Mouse (Mus musculus): ENCODE measurements around the gene Necap2.

Necap2 gene

GRCm38 (mm10) chr4:141077681-141078509 is at the start of gene Necap2:
Necap2 (minus strand) TSS chr4:141078357.
- peak; percentile 96 for DNase-seq

- DNase-seq: no peak
Observed at GRCm38 (mm10) chr4:141123065-141123464, 44.9 kb upstream of the Necap2 start.

DNA sequence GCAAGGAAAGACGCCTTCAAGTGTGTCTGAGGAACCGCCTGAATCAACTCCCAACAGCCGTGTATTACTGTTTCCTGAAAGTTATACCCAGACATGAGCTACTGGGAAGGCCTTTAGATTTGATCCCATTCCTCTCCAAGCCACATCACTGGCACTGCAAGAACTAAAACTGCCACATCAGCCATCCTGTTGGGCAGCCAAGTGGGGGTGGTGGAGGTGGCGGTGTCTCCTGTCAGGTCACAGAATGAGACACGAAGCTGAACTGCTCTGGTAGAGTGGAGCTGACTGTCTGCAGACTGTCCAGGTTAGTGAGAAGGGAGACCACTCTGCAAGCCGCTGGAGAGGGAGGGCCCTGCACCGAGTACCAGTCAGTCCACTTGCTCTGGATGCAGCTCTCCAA is 44.5 kb upstream of the Necap2 start:
- no peak for DNase-seq

DNA sequence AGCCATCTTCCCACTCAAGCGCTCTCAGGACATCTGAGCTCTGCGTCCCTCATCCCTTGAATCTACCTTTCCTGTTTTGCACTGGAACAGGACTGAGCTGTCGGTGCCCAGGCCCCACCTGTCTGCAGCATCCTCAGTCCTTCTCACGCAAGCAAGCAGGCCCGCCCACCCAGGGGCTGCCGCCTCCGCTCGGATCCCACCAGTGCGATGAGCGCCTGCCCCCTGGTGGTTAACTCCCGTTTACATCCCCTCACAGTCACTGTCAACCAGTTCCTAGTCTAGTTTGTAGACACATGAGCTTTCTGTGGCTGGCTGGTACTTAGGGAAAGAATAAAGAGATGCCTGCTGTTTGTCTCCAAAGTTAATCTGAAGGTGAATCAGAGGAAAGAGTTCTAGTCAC is 42.5 kb upstream of the Necap2 start:
- peak; percentile 85 for DNase-seq

- no peak for DNase-seq
Observed at GRCm38 (mm10) chr4:141118691-141119090, 40.5 kb upstream of the Necap2 start.

DNA sequence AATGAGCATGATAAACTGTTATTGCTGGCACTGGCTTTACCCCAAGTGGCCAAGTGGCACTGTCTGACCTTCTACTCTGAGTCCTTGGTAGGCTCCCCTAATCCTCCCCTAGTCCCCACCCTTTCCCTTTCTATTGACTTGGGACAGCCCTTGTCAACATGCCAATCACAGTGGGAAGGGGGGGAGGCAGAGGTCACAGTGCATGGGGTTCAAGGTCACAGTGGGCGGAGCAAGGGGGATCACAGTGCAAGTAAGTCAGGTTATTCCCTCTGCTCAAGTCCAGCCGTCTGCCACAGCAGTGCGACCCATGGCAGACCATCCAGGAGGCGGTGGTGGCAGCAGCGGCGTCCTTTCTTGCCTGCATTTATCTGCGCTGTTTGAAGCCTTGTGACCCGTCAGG is 37.2 kb upstream of the Necap2 start:
- DNase-seq: no peak

DNA sequence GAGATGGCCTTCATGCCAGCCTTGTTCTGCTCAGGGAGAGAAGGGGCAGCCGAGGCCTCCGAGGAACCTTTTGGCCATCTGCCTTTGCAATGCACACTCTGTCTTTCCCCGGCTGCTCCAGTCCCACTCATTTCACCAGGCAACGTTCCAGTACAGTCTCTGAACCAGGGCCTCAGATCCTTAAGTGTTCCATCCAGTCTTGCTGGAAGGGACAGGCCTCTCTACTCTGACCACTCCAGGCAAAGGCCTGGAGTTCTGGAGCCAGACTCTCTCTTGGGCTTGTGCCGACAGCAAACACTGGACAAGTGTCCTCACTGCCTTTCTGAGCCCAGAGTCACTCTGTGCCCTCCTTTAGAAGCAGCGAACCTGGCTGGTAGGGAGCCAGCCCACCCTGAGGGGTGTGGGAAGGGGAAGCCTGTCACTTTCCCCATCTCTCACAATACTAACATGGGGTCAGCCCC is 36.4 kb upstream of the Necap2 start:
- DNase-seq: no peak

- no peak for DNase-seq
Observed at GRCm38 (mm10) chr4:141113831-141114230, 35.7 kb upstream of the Necap2 start.

DNA sequence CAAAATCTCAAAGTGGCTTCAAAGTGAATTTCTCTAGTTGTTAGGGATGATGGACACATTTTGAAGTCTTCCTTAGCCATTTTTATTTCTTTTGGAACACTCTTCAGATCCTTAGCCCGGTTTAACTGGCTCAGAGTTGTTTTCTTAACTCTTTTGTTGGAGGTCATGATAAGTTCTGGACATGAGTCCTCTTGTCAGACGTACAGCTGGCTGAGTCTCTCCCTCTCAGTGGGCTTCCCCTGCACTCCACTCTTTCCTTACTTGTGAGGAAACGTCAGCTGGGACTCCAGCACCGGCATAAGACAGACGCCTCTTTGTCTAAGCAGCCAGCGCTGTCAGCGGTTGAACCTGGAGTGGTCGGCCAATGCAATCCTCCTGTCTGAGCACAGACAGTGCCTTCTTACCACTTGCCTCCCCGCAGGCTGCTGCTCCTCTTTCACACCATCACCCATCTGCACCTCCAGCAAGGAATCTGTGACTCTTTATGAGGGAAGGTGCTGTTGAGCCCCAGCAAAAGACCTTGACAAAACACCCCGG is 30.1 kb upstream of the Necap2 start:
- peak; percentile 46 for DNase-seq

- DNase-seq: no peak
Observed at GRCm38 (mm10) chr4:141106526-141107183, 28.5 kb upstream of the Necap2 start.

DNA sequence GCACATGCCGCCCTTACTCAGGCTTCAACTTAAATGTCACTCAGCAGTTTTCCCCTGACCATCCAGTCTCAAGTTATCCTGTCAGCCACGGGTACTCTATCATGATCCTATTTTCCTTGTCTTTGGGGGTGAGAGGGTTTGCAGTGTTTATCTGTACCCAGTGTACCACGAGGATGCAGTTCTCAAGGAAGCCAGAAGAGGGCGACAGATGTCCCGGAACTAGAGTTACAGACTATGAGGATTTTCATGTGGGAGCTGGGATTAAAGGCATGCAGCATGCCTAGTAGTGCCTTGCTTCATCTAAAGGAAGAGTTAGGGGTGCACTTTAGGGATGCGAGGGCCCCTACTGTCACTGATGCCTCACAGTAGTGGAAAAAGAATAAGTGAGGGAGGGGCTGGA is 23.7 kb upstream of the Necap2 start:
- peak; percentile 25 for DNase-seq

DNA sequence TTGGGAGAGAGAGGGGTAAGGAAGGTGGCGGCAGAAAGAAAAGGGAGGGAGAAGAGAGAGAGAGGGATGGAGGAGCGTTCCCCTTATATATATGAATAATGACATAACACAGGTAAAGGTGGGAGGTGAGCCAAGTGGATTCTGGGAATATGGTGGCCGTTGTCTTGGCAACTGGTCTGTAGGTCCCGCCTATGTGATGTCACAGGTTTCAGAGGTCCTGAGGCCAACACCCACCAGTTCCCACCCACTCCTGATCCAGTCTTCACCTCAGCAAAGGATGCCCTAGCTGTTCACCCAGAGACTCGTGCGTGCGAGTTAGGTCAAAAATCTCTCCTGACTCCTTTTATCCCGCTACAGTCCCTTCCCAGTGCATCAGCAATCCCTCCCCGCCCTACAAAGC is 23.1 kb upstream of the Necap2 start:
- no peak for DNase-seq

DNA sequence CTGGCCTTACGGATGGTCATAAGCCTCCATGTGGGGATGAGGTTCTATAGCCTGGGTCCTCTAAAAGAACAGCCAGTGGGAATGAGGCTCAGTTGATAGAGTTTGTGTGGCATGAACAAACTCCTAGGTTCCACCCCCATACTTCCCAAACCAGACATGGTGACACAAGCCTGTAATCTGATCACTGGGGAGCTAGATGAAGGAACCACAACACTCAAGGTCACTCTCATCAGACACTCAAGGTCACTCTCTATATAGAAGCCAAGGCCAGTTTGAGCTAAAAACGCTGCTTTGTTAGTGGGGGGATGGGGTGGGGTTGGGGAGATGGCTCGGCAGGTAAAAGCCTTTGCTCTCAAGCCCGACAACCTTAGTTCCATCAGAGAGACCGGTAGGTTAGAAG is 21.8 kb upstream of the Necap2 start:
- DNase-seq: no peak

DNA sequence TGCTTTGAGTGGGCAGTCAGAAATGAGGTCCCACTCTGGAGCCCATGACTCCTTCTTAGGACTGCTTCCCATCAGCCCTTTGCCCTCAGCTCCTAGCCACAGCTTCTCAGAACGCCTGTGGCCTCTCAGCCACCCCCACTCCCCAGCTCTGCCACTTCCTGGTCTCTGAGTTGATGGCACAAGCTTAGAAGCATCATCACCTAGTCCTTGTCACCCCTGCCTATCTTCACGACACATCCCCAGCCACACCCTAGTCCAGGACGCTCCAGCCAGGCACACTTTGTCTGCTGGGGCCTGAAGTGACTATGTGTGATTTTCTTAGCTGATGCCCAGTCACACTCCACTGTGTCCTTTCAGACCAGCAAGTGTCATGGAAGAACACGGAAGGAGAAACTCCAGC is 20.8 kb upstream of the Necap2 start:
- DNase-seq: no peak

- peak; percentile 41 for DNase-seq
Observed at GRCm38 (mm10) chr4:141096710-141097109, 18.6 kb upstream of the Necap2 start.

- no peak for DNase-seq
Observed at GRCm38 (mm10) chr4:141095016-141095415, 16.9 kb upstream of the Necap2 start.

GRCm38 (mm10) chr4:141088714-141089113 is 10.6 kb upstream of the Necap2 start:
- no peak for DNase-seq

DNA sequence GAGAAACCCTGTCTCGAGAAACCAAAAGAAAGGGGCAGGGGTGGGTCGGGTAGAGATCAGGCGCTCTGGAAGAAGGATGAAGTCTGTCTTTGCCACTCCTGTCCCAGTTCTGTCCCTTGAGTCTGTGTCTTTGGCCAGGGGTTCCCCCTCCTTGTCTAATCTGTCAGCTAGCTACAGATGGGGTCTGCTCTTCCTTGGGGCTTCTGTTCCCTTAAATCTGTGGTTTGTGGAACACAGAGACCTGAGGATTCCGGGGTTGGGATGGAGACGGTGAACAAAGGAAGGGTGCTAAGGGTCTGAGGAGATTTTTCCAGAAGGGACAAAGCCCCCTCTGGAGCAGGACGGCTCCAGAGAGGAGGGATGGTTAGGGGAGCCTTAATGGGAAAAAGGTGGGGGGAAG is 9.9 kb upstream of the Necap2 start, which contains the start of gene Spata21:
Spata21 (plus strand) TSS at position 301 of the 400 bp plus-strand sequence.
- no peak for DNase-seq

DNA sequence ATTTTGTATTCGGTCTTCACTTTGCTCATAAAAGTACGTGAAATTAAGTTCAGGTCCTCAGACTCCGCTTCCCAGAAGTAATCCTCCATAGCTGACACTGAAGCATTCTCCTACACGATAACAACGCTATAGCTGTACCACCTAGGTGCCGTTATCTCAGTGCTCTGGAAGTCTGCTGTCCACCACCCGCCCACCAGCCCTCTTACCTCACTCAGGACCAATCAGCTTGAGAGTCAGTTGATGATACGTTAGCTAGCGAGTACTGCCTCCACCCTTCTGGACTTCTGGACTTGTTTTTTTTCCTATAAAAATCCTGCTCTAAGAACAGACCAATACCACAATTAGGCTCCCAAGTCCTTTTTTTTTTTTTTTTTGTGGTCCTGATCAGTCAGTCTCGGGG is 8.7 kb upstream of the Necap2 start:
- DNase-seq: no peak

DNA sequence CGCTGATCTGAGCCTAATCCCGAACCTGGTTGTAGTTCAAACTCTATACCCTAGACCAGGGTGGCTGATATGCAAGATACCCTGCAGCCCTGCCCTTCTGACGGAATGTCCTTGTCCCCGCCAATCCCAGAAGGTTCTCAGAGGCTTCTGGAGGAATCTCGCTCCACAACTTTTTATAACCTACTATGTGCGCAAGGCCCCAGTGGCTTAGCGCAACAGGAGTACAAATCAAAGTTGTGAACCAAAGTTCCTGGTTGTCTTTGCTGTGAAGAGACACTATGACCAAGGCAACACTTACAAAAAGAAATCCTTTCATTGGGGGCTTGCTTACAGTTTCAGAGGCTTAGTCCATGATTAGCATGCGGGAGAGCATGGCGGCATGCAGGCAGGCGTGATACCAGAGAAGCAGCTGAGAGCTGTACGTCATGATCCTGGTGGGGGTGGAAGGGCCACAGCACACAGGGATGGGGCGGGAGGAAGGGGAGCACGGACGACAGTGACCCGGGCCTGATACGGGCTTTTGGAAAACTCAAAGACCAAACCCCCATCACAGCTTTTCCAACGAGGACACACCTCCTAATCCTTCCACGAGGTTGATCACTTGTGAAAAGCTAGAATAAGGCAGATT is 467 bp upstream of the Necap2 start:
- no peak for DNase-seq

GRCm38 (mm10) chr4:141076761-141077506 is 1.2 kb downstream of the Necap2 start:
- DNase-seq: no peak

DNA sequence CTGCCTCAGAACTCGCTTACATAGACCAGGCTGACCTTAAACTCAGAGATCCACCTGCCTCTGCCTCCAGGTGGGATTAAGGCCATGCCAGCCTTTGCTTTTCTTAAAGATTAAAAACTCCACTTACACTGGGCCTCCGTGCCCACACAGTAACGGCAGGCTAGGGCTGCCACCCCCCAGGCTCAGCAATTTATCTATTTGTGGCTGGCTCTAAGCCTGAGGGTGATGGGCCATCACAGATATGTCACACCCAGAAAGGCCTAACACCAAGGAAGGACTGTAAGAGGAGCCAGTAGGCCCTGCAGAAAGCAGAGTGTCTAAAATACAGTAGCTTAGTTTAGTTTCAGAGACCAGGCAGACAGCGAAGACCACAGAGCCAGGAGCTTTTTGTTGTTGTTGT is 4.0 kb downstream of the Necap2 start:
- DNase-seq: no peak

DNA sequence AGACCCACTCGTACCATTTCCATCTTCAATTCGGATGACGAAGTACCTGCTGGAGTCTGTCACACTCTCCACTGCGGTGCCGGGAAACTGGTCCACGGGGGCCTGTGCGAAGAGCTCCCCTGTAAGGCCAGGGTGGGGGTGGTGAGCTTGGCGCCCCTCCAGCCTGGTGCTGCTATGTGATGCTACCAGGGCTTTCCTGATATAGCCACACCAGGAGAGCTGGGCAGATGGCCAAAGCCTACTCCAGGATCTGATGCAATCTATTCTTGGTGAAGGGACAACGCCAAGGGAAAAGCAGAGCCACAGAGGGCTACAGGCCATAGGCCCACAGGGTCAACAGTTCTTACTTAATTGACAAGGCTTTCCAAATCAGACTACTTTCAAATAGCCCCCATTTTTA is 4.5 kb downstream of the Necap2 start:
- DNase-seq: no peak

All from embryo, embryonic 11 days (tissue).